Mouse (Mus musculus) bone marrow macrophage, adult 2 months (primary cell): ENCODE measurements around the gene Gstm1.

Experiments
- CTCF ChIP-seq: IDR thresholded peaks from 2 replicates; pipeline ENCODE4 v1.5.1; 2012; ENCODE audit warnings: low read depth, mild to moderate bottlenecking, low read length, moderate library complexity
- POLR2A ChIP-seq: IDR thresholded peaks from 2 replicates; pipeline ENCODE4 v1.6.1; 2012; ENCODE audit warnings: mild to moderate bottlenecking, low read depth, low read length, borderline replicate concordance

- TF ChIP-seq CTCF (no peak), POLR2A (no peak)
Observed at GRCm38 (mm10) chr3:107996576-107996975, 21.2 kb downstream of the Gstm1 start.
